Mouse (Mus musculus): ENCODE results near the gene Inpp4b. TPM values are rescaled to one million over a fixed set of nuclear protein-coding genes. Genes with fewer than 3 reads are reported as not detected.

Inpp4b gene
- total RNA-seq (2021) = 10 to 100 TPM in 1 of 2 experiments, 1 to 10 TPM in 1; 9.9 to 11.2 TPM

DNA sequence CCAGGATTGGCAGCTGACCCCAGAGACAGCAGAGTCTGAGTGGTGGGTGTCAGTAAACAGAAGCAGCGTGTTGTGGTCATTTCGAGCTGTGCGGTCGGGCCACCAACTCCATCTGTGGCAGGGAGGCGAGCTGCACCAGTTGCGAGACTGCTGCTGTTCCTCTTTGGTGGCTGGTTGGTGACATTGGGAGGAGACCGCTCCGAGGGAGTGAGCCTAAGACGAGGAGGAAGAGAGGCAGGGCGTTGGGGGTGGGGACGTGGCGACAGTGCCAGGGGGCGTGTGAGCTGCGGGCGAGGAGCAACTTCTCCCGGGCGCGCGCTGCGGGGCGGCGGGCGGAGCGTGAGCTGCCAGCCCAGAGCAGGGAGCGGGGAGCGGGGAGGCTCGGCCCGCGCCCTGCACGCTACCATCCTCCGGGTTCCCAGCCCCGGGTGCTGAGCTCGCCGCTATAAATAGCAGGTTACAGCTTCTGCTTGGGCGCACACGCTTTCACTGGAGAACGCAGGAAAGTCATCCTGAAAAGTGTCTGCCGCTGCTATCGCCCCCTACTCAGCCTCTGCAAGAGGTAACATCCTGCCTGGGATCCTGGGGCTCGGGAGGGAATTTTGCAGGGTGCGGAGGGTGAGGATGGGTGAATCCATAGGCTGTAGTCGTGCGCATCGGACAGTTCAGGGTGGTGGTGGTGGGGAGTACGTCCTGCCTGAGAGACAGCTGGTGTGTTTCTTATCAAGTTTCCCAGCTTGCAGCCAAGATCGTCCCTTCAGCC lies at the start of gene Inpp4b:
TSS of gene Inpp4b (plus strand) at position 321 of the 763 bp plus-strand sequence.
- peak; percentile 48 to 82 for DNase-seq (ENCODE audit: extremely low spot score in 1 of 2, low spot score in 2 of 2)
- intact Hi-C loops (cut with DNase I) = loop anchor here (5.0 to 10.0 kb wide), 4 partner anchors 278 to 1402 kb away; no protein-coding TSS in a partner anchor

- intact Hi-C loops (cut with DNase I) = no loop called here
- no peak for DNase-seq (ENCODE audit: extremely low spot score in 1 of 2, low spot score in 2 of 2)
Measured at GRCm38 (mm10) chr8:81335250-81335649, 7.1 kb upstream of the Inpp4b start.

DNA sequence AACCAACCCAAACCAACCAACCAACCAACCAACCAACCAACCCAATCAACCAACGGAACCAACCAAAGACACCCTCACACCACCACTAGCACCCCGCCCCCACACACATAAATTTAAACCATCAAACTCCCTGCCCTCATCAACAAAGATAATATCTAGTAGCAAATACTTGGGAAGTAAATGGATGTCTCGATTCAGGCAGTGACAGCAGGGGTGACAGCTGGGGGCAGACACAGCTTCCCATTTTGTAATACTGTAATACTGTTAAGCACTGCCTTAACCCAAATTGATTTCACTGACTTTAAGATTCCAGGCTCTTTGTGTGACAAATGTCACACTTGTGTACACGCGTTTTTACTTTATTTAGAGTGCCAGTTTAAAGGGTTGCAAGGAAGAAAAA lies 1.2 kb upstream of the Inpp4b start:
- no peak for DNase-seq (ENCODE audit: extremely low spot score in 1 of 2, low spot score in 2 of 2)
- intact Hi-C loops (cut with DNase I) = loop anchor here (5.0 to 10.0 kb wide), 4 partner anchors 276 to 1404 kb away; no protein-coding TSS in a partner anchor

DNA sequence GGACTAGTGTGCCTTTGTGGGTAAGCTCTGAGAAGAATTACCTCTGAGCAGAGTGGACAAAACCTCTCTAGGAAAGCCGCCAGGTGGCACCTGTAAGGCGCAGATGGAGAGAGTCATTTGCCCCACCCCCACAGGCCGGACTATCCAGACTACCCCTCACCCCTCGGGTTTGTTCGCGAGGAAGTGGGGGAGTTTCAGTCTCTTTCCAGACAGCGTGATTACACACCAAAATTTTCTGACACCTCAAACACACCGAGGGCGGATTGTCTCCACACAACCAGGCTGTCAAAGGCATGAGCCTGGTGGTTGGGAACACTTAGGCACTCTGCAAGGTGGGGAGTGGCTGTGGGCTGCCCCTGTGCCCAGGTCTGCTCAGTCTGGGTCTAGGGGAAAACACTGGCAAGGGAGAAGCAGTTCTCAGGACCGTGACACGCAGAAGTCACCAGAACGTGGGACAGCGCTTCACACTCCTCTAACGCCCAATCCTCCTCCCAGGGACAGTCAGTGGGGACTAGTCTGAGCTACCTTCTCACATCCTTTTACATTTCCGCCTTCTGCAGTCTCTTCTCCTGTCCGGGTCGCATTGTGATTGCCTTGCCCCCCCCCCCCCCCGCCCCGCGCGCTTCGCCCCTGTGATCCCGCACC lies 643 bp upstream of the Inpp4b start:
- DNase-seq (ENCODE audit: extremely low spot score in 1 of 2, low spot score in 2 of 2) = peak; percentile 43 to 79
- intact Hi-C loops (cut with DNase I) = loop anchor here (5.0 to 10.0 kb wide), 4 partner anchors 277 to 1403 kb away; no protein-coding TSS in a partner anchor

DNA sequence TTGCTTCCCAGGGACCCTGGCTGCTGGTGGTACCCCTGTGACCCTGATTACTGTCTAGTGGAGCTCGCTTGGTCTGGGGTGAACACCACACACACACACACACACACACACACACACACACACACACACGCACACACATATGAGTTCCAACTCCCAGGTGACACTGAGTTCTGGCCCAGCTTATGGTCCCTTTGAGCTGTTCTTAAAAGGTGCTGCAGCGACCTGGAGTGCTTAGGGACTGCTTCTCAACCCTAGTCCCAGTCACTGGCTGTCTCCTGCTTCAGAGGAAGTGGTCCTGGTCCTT lies 595 bp downstream of the Inpp4b start:
- intact Hi-C loops (cut with DNase I) = loop anchor here (5.0 to 10.0 kb wide), 4 partner anchors 278 to 1402 kb away; no protein-coding TSS in a partner anchor

DNA sequence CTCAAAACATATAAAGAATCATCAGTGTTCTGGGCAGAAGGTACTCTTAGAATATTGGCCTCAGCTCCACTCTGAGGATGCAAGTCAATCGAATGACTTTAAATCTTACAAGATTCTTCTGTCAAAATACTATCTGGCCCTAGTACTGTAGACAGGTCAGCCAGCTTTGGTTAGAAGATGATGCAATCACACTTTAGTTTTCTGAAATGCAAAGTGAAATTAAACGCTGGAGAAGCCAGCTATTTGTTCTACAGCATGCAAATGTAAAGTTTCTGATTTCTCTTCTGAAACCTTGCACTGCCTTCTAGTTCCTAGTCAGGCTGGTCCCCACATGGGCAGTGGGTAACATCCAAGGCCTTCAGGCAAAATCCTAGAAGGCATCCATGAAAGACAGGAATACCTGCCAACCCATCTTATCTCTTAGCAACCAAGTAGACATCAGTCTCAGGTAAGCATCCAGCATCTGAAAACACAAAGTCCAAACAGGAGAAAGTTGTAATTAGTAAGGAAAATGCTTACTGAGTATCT lies 2.9 kb downstream of the Inpp4b start:
- intact Hi-C loops (cut with DNase I) = loop anchor here (10.0 kb wide), 3 partner anchors 280 to 1400 kb away; no protein-coding TSS in a partner anchor
- DNase-seq (ENCODE audit: extremely low spot score in 1 of 2, low spot score in 2 of 2) = no peak

More for the DNA sequence above, 595 bp downstream of the Inpp4b start:
- DNase-seq (ENCODE audit: extremely low spot score in 1 of 2, low spot score in 2 of 2) = no peak

GRCm38 (mm10) chr8:81349452-81349851 lies 7.1 kb downstream of the Inpp4b start:
- intact Hi-C loops (cut with DNase I) = loop anchor here (10.0 kb wide), 3 partner anchors 285 to 1395 kb away; no protein-coding TSS in a partner anchor

GRCm38 (mm10) chr8:81353460-81353859 lies 11.1 kb downstream of the Inpp4b start:
- intact Hi-C loops (cut with DNase I) = no loop called here
- DNase-seq (ENCODE audit: extremely low spot score in 1 of 2, low spot score in 2 of 2) = no peak

More at GRCm38 (mm10) chr8:81349452-81349851, 7.1 kb downstream of the Inpp4b start:
- DNase-seq (ENCODE audit: extremely low spot score in 1 of 2, low spot score in 2 of 2) = peak in 1 of 2 experiments; percentile 42

GRCm38 (mm10) chr8:81358108-81358507 lies 15.8 kb downstream of the Inpp4b start:
- intact Hi-C loops (cut with DNase I) = no loop called here

DNA sequence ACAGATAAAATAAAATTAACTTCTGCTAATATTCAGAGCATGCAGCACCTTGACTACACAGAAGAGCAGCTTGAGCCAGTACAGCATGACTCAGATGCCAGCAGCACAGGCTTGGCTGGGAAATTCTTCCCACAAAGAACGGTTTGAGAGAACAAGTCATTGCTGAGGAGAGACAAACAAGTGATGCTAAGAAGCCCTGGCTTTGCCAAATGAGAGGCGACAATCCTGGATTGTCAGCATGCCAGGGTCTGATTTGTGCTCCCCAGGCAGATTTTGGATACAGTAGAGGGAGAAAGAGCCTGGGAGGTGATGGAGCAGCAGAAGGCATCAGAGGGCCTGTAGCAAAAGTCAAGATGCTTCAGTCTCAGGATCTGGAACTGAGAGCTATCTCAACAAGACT lies 18.2 kb downstream of the Inpp4b start:
- intact Hi-C loops (cut with DNase I) = no loop called here
- peak in 1 of 2 experiments; percentile 32 for DNase-seq (ENCODE audit: extremely low spot score in 1 of 2, low spot score in 2 of 2)

More at GRCm38 (mm10) chr8:81358108-81358507, 15.8 kb downstream of the Inpp4b start:
- no peak for DNase-seq (ENCODE audit: extremely low spot score in 1 of 2, low spot score in 2 of 2)

- intact Hi-C loops (cut with DNase I) = no loop called here
- no peak for DNase-seq (ENCODE audit: extremely low spot score in 1 of 2, low spot score in 2 of 2)
Measured at GRCm38 (mm10) chr8:81361162-81361561, 18.8 kb downstream of the Inpp4b start.

DNA sequence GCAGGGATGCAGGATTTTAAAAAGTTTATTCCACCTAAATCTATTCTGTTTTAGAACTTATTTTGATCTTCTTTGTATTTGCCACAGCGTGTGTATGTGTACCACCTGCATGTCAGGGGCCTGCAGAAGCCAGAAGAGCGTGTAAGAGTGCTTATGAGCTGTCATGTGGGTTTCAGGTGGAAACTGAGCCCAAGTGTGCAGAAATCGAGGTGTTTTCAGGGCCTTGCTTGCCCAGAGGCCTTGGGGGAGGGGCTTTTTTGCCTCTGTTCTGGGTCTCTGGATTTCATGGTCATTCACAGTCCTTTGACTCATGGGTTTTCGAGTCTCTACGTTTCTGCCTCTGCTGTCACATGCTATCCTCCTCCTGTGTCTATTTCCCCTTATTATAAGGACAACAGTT lies 28.3 kb downstream of the Inpp4b start:
- DNase-seq (ENCODE audit: extremely low spot score in 1 of 2, low spot score in 2 of 2) = no peak
- intact Hi-C loops (cut with DNase I) = no loop called here

DNA sequence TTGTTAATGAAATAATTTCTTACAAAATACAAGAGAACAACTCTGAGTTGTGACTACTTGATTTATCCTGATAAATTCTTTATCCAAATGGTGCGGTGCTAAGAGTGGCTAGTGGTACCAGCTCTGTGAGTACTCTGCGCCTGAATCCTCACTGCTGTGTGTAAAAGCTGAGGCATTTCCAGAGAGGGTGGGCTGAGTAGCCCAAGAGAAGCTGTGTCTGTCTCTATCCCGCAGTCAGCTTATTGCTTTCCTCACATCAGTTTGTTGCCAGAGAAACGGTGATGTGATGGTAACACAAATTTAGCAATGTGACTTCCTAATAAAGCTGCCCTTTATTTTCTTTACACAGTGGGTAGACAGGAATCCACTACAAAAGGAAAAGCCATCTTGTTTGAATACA lies 29.5 kb downstream of the Inpp4b start:
- intact Hi-C loops (cut with DNase I) = no loop called here

GRCm38 (mm10) chr8:81374877-81375475 lies 32.6 kb downstream of the Inpp4b start:
- DNase-seq (ENCODE audit: extremely low spot score in 1 of 2, low spot score in 2 of 2) = no peak
- intact Hi-C loops (cut with DNase I) = no loop called here

More for the DNA sequence above, 29.5 kb downstream of the Inpp4b start:
- no peak for DNase-seq (ENCODE audit: extremely low spot score in 1 of 2, low spot score in 2 of 2)

GRCm38 (mm10) chr8:81388953-81389352 lies 46.6 kb downstream of the Inpp4b start:
- peak in 1 of 2 experiments; percentile 23 for DNase-seq (ENCODE audit: extremely low spot score in 1 of 2, low spot score in 2 of 2)
- intact Hi-C loops (cut with DNase I) = no loop called here

GRCm38 (mm10) chr8:81399071-81399470 lies 56.7 kb downstream of the Inpp4b start:
- intact Hi-C loops (cut with DNase I) = no loop called here

DNA sequence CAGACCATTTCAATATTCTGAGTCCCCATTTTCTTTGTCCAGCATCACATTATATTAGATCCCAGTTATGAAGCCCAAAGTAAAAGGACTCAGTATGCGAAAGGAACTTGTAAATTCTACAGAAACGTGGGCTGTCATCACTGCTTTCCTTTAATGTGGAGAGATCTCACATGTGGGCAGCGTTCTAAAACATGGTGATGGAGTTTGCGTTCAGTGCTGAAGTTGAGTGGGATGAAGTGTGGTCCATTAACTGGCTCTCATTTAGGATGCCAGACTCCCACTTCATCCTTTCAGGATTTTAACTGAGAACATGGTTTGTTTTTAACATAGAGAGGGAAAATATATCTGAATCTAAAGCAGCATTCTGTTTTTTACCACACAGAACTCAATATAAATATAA lies 57.1 kb downstream of the Inpp4b start:
- intact Hi-C loops (cut with DNase I) = no loop called here
- peak in 1 of 2 experiments; percentile 6 for DNase-seq (ENCODE audit: extremely low spot score in 1 of 2, low spot score in 2 of 2)

More at GRCm38 (mm10) chr8:81399071-81399470, 56.7 kb downstream of the Inpp4b start:
- DNase-seq (ENCODE audit: extremely low spot score in 1 of 2, low spot score in 2 of 2) = no peak

DNA sequence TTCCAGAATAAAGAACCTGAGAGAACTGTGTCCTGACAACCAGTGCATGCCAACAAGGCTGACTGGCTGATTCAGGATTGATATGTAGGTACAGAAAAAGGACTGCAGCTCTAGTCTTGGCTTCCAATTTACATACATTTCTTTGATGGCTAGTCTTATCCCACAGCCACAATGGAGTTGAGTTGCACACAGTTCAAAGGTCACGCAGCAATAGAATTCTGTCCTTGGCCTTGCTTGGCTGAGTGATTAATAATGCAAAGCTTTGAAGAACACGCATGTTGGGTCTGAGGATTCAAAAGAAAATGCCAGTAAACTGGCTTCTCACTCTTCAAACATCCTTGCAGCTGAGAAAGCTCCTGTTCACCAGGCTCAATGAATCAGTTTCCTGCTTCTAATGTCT lies 70.4 kb downstream of the Inpp4b start:
- no peak for DNase-seq (ENCODE audit: extremely low spot score in 1 of 2, low spot score in 2 of 2)
- intact Hi-C loops (cut with DNase I) = no loop called here

DNA sequence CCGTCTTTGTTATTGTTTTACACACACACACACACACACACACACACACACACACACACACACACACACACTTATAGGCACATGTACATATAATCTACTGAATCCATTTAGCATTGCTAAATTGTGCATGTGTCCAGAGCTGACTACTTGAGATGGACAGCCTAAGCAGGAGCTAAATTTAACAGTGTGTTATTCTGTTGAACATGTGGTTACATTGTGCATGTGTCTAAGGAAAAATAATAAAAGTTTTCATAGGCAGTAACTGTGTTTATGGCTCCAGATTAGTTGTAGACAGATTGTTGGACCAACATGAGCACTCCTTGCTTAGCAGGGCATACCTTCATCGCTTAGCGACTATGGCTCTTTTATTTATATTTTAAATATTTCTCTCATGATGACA lies 101.6 kb downstream of the Inpp4b start:
- no peak for DNase-seq (ENCODE audit: extremely low spot score in 1 of 2, low spot score in 2 of 2)
- intact Hi-C loops (cut with DNase I) = no loop called here

Measured in left cerebral cortex, postnatal 10 days (tissue).